Mouse (Mus musculus): Measurements from ENCODE around the gene Fcrl1. TPM values are rescaled to one million over a fixed set of nuclear protein-coding genes. Genes with fewer than 3 reads are reported as not detected.

Fcrl1 gene
- polyA plus RNA-seq, 1 experiment from 2014 or later = 0.14 TPM

GRCm38 (mm10) chr3:87435479-87435878 is 59.3 kb downstream of the Fcrl1 start, which contains the start of gene Fcrl5:
TSS of gene Fcrl5 (plus strand) at chr3:87435773.
- H3K9me3 ChIP-seq = no peaks in the 10 kb centered on the region
- WGBS = 94% methylated on average over 5 of the region's 5 CpGs
- no peaks in the 10 kb centered on the region for H3K36me3 ChIP-seq
- no peak for DNase-seq (ENCODE audit: low spot score)
- H3K27ac ChIP-seq = no peak within 1 kb of the TSS
- no peak within 1 kb of the TSS for H3K4me3 ChIP-seq
- no peaks in the 10 kb centered on the region for H3K4me1 ChIP-seq (replicated peaks)
- H3K27me3 ChIP-seq (ENCODE audit: insufficient read depth, poor library complexity, severe bottlenecking) = no peaks in the 10 kb centered on the region

GRCm38 (mm10) chr3:87440586-87440985 is 64.4 kb downstream of the Fcrl1 start:
- Histone ChIP-seq H3K36me3 (no peaks in the 10 kb centered on the region), H3K4me1 (replicated peaks) (no peaks in the 10 kb centered on the region), H3K4me3 (no peak overlapping the region), H3K27ac (no peak overlapping the region), H3K27me3 (ENCODE audit: insufficient read depth, poor library complexity, severe bottlenecking) (no peaks in the 10 kb centered on the region), H3K9me3 (no peaks in the 10 kb centered on the region)
- WGBS = 89% methylated on average over 1 of the region's 1 CpGs
- DNase-seq (ENCODE audit: low spot score) = no peak

- Histone ChIP-seq H3K36me3 (no peaks in the 10 kb centered on the region), H3K27me3 (ENCODE audit: insufficient read depth, poor library complexity, severe bottlenecking) (no peaks in the 10 kb centered on the region), H3K4me1 (replicated peaks) (no peaks in the 10 kb centered on the region), H3K27ac (no peak overlapping the region), H3K9me3 (no peaks in the 10 kb centered on the region), H3K4me3 (no peak overlapping the region)
- WGBS = 72% methylated on average over 6 of the region's 6 CpGs
- no peak for DNase-seq (ENCODE audit: low spot score)
Observed at GRCm38 (mm10) chr3:87443968-87444367, 67.8 kb downstream of the Fcrl1 start.

Other genes starting within 250 kb of the Fcrl1 start
- 11.7 and 13.0 TPM in 2 replicates for gene Kirrel, start 201.6 kb upstream of the Fcrl1 start, polyA plus RNA-seq (2016; fragmentation: Nextera tagmentation; extraction: Ambion mirVana)
- gene Fcrls, start 112.6 kb upstream of the Fcrl1 start, polyA plus RNA-seq (2016; fragmentation: Nextera tagmentation; extraction: Ambion mirVana) = 3.8 and 7.7 TPM in 2 replicates
- 0.07 and 0.21 TPM in 2 replicates for gene Cd5l, start 18.5 kb upstream of the Fcrl1 start, polyA plus RNA-seq (2016; fragmentation: Nextera tagmentation; extraction: Ambion mirVana)
- not detected in 2 replicates for gene Fcrl5, start 59.4 kb downstream of the Fcrl1 start, polyA plus RNA-seq (2016; fragmentation: Nextera tagmentation; extraction: Ambion mirVana)
- 9.6 and 12.2 TPM in 2 replicates for gene Etv3, start 149.0 kb downstream of the Fcrl1 start, polyA plus RNA-seq (2016; fragmentation: Nextera tagmentation; extraction: Ambion mirVana)
- 14.9 and 18.7 TPM in 2 replicates for gene Arhgef11, start 241.2 kb downstream of the Fcrl1 start, polyA plus RNA-seq (2016; fragmentation: Nextera tagmentation; extraction: Ambion mirVana)